23 mouse cellular contexts compared by ENCODE assay signal in genomic region chr1:38447581-38447980, GRCm38 (mm10).
A peak's percentile ranks its signal among the peaks of the same experiment; 100 is the strongest.
DNase-seq lines count a peak whose midpoint lies in the region; ATAC-seq and TF ChIP-seq lines count a peak whose summit lies in the region.
"Had no signal": no experiment of that assay in that cellular context is flagged by ENCODE, and none has a peak within 500 bp of the region (broad histone marks: within the 10 kb centered on the region; RNA-seq: fewer than 3 reads in every experiment).

No protein-coding gene starts in this region.

- no peak for TF ChIP-seq CTCF in intestine, postnatal 0 days (IDR thresholded peaks at IDR 0.05; ENCODE audit: low read depth)
- no peak for TF ChIP-seq CTCF in bone marrow, adult 2 months (IDR thresholded peaks at IDR 0.05; ENCODE audit: control insufficient read depth, insufficient read depth, low read length)

- no peak overlapping the region for H3K4me2 ChIP-seq in intestine, embryonic 15.5 days (replicated peaks)
- no peak overlapping the region for H3K4me2 ChIP-seq in intestine, postnatal 0 days (replicated peaks; ENCODE audit: low read depth)
- peak overlapping the region; percentile 72 for H3K4me2 ChIP-seq in liver, embryonic 15.5 days
- H3K4me2 ChIP-seq: hindbrain, embryonic 14.5 days; lung, embryonic 14.5 days; neural tube, embryonic 15.5 days had no signal

- H3K27me3 ChIP-seq in intestine, embryonic 15.5 days (replicated peaks) = no peaks in the 10 kb centered on the region
- no peaks in the 10 kb centered on the region for H3K27me3 ChIP-seq in intestine, postnatal 0 days (replicated peaks; ENCODE audit: control insufficient read depth, insufficient read depth, low read length)
- H3K27me3 ChIP-seq in erythroblast, embryonic 14.5 days (ENCODE audit: control insufficient read depth) = peaks cover 5% of the 10 kb centered on the region
- no peaks in the 10 kb centered on the region for H3K27me3 ChIP-seq in liver, embryonic 15.5 days
- H3K27me3 ChIP-seq: neural tube, embryonic 15.5 days had no signal

- H3K9ac ChIP-seq in intestine, embryonic 15.5 days = no peak overlapping the region
- no peak overlapping the region for H3K9ac ChIP-seq in intestine, postnatal 0 days (ENCODE audit: low read depth, low read length)
- peak overlapping the region; percentile 54 for H3K9ac ChIP-seq in liver, embryonic 15.5 days
- H3K9ac ChIP-seq: hindbrain, embryonic 14.5 days; lung, embryonic 14.5 days; neural tube, embryonic 15.5 days had no signal

- no peak overlapping the region for H3K4me3 ChIP-seq in intestine, embryonic 15.5 days (replicated peaks)
- H3K4me3 ChIP-seq in intestine, postnatal 0 days (ENCODE audit: low read depth, low read length) = no peak overlapping the region
- H3K4me3 ChIP-seq in bone marrow, adult 2 months (replicated peaks; ENCODE audit: control insufficient read depth, low read depth, low read length) = no peak overlapping the region
- peak overlapping the region; percentile 53 for H3K4me3 ChIP-seq in erythroblast, embryonic 14.5 days (replicated peaks)
- peak overlapping the region; percentile 39 for H3K4me3 ChIP-seq in liver, embryonic 15.5 days (replicated peaks)
- H3K4me3 ChIP-seq: embryonic facial prominence, embryonic 10.5 days; myocyte; neural tube, embryonic 15.5 days had no signal

- peak; percentile 71; the same call in 1 of the 2 replicates for ATAC-seq in intestine, embryonic 15.5 days
- ATAC-seq in intestine, postnatal 0 days = no peak
- ATAC-seq in liver, embryonic 15.5 days (ENCODE audit: insufficient read depth) = peak; percentile 98

- 93% methylated on average over 2 of the region's 2 CpGs for WGBS in intestine, embryonic 15.5 days
- WGBS in intestine, postnatal 0 days = 84% methylated on average over 2 of the region's 2 CpGs
- WGBS in bone marrow, adult 2 months = 72% methylated on average over 2 of the region's 2 CpGs
- WGBS in liver, embryonic 15.5 days (ENCODE audit: insufficient replicate concordance) = 20% methylated on average over 2 of the region's 2 CpGs

- no peak for TF ChIP-seq POLR2A in bone marrow, adult 2 months (IDR thresholded peaks at IDR 0.05; ENCODE audit: borderline replicate concordance, control insufficient read depth, low read depth, low read length)

- H3K36me3 ChIP-seq in intestine, embryonic 15.5 days = no peaks in the 10 kb centered on the region
- no peaks in the 10 kb centered on the region for H3K36me3 ChIP-seq in intestine, postnatal 0 days (ENCODE audit: control insufficient read depth, insufficient read depth)
- H3K36me3 ChIP-seq in erythroblast, embryonic 14.5 days (ENCODE audit: control insufficient read depth) = no peaks in the 10 kb centered on the region; the same call in 1 of the 2 replicates
- H3K36me3 ChIP-seq in liver, embryonic 15.5 days (replicated peaks) = no peaks in the 10 kb centered on the region
- H3K36me3 ChIP-seq: embryonic facial prominence, embryonic 10.5 days; neural tube, embryonic 15.5 days had no signal

- no peak overlapping the region for H3K27ac ChIP-seq in intestine, embryonic 15.5 days
- H3K27ac ChIP-seq in intestine, postnatal 0 days (ENCODE audit: low read depth, low read length) = no peak overlapping the region
- peak overlapping the region; percentile 8; the same call in 1 of the 2 replicates for H3K27ac ChIP-seq in bone marrow, adult 2 months (ENCODE audit: control insufficient read depth, insufficient read depth, low read depth, low read length, poor library complexity)
- H3K27ac ChIP-seq in liver, embryonic 15.5 days (replicated peaks) = peak overlapping the region; percentile 91
- H3K27ac ChIP-seq: embryonic facial prominence, embryonic 10.5 days; hindbrain, embryonic 14.5 days; macrophage; neural tube, embryonic 15.5 days had no signal

- no peaks in the 10 kb centered on the region for H3K9me3 ChIP-seq in intestine, embryonic 15.5 days
- H3K9me3 ChIP-seq in intestine, postnatal 0 days (ENCODE audit: control insufficient read depth) = no peaks in the 10 kb centered on the region
- no peaks in the 10 kb centered on the region for H3K9me3 ChIP-seq in erythroblast, embryonic 14.5 days (ENCODE audit: control insufficient read depth, low read length)
- H3K9me3 ChIP-seq in liver, embryonic 15.5 days (replicated peaks) = no peaks in the 10 kb centered on the region
- H3K9me3 ChIP-seq: embryonic facial prominence, embryonic 10.5 days; neural tube, embryonic 15.5 days had no signal

- H3K4me1 ChIP-seq in intestine, embryonic 15.5 days (replicated peaks) = no peaks in the 10 kb centered on the region
- H3K4me1 ChIP-seq in intestine, postnatal 0 days (replicated peaks; ENCODE audit: control insufficient read depth, insufficient read depth, low read length) = no peaks in the 10 kb centered on the region
- H3K4me1 ChIP-seq in bone marrow, adult 2 months (ENCODE audit: control insufficient read depth, insufficient read depth, low read length) = peaks cover 4% of the 10 kb centered on the region; the same call in 1 of the 2 replicates
- H3K4me1 ChIP-seq in erythroblast, embryonic 14.5 days (ENCODE audit: control insufficient read depth) = peaks cover 68% of the 10 kb centered on the region
- H3K4me1 ChIP-seq in liver, embryonic 15.5 days (replicated peaks) = peaks cover 65% of the 10 kb centered on the region

- DNase-seq in kidney, adult 11 months = no peak
- DNase-seq in ovary, postnatal 36 days (ENCODE audit: low spot score) = no peak
- DNase-seq in gastrocnemius, adult 8-10 months (ENCODE audit: low spot score in 2 of 2) = no peak
- DNase-seq: cerebellum, adult 18-20 months; cerebellum, postnatal 36 days; gastrocnemius, postnatal 25 days; kidney, adult 18-20 months; kidney, postnatal 25 days; lung, embryonic 14.5 days; midbrain, embryonic 14.5 days; retina, postnatal 1 day; spleen, adult 18-20 months; thymus, postnatal 36 days had no signal

Comparison
In these comparisons a context has a peak if more than half of its experiments do, and no peak if none do; other contexts are left out.
1. H3K27ac ChIP-seq: peak in bone marrow, adult 2 months (single experiment) and liver, embryonic 15.5 days (single experiment); none in intestine, embryonic 15.5 days (single experiment) and intestine, postnatal 0 days (single experiment).
2. H3K4me3 ChIP-seq: peak in erythroblast, embryonic 14.5 days (single experiment) and liver, embryonic 15.5 days (single experiment); none in intestine, embryonic 15.5 days (single experiment), intestine, postnatal 0 days (single experiment) and bone marrow, adult 2 months (single experiment).